Mouse (Mus musculus): Measurements from ENCODE around the gene Pltp.

DNA sequence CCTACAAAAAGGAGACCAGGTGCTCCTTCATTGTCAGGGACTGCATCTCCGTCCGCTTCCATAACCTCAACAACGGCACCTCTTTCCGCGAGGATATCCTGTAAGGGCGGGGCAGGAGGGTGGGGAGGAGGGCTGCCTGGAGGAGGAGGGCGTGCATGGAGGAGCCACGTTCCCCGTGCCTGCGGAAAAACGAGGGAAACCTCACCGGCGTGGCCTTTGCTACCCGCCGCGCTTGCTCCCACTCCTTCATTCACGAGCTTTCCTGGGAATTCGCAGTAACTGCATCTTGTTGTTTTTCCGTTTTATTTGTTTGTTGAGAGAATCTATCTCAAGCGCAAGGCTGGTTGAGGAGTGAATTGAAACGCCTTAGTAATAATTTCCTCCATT, 52.2 kb downstream of the Pltp start:
- TF ChIP-seq MAFK (IDR thresholded peaks at IDR 0.05; ENCODE audit: insufficient read depth, low read depth, low read length) (no peak), HCFC1 (IDR thresholded peaks at IDR 0.05; ENCODE audit: borderline replicate concordance, insufficient read depth, low read length) (no peak), ZNF384 (IDR thresholded peaks at IDR 0.05; ENCODE audit: low read depth, low read length) (no peak), ZC3H11A (IDR thresholded peaks at IDR 0.05; ENCODE audit: borderline replicate concordance, low read depth, low read length) (no peak), CHD2 (IDR thresholded peaks at IDR 0.05; ENCODE audit: low read depth, low read length) (no peak)
